Mouse (Mus musculus) lung, adult 2 months (tissue): ENCODE measurements around the gene Litaf.

Experiments used
- CTCF ChIP-seq: fragments of 200-500 bp; IDR thresholded peaks from 2 replicates; pipeline ENCODE4 v1.5.1; 2011; ENCODE audit warnings: mild to moderate bottlenecking, low read length, control low read depth; ENCODE audit not compliant: insufficient read depth
- POLR2A ChIP-seq: fragments of 200-500 bp; IDR thresholded peaks from 2 replicates; pipeline ENCODE4 v1.6.1; 2011; ENCODE audit warnings: low read depth, mild to moderate bottlenecking, control low read depth, low read length, borderline replicate concordance; ENCODE audit errors: extremely low read depth

DNA sequence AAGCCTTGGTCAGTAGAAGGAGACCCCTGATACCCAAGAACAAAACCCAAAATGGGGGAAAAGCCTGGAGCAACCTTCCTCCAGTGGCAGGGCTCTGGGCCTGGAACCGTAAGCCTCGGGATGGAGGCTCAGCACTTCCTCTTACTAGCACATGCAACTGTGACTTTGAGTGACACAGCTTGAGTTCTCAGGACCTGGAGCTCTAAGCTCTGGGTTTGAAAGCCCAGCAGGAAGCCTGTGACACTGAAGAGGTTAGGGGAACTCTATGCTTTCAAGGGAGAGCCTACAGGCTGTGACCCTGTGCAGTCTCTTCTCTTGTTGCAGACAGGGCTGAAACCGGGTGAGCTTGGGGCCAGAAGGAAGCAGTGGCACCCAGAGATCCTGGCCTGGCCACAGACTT is 66.1 kb downstream of the Litaf start:
- TF ChIP-seq CTCF (no peak), POLR2A (no peak)
